Mouse (Mus musculus) G1E (cell line): ENCODE measurements around the gene Tbc1d10a.

Experiments used
- CTCF ChIP-seq: IDR thresholded peaks from 2 replicates; pipeline ENCODE4 v1.5.1; 2012; ENCODE audit warnings: low read depth, low read length, inconsistent platforms, mixed read lengths
- GATA1 ChIP-seq: IDR thresholded peaks from 2 replicates; pipeline ENCODE4 v1.6.1; 2012; ENCODE audit warnings: borderline replicate concordance, low read length, inconsistent platforms, mixed read lengths
- GATA2 ChIP-seq: IDR thresholded peaks from 2 replicates; pipeline ENCODE4 v1.6.1; 2012; ENCODE audit warnings: low read depth, low read length, inconsistent platforms, borderline replicate concordance
- POLR2AphosphoS5 ChIP-seq: IDR thresholded peaks from 2 replicates; pipeline ENCODE4 v1.6.1; 2012; ENCODE audit warnings: low read depth, low read length, inconsistent platforms; ENCODE audit not compliant: insufficient replicate concordance
- TAL1 ChIP-seq: conservative IDR thresholded peaks from 2 replicates; pipeline ENCODE4 v1.6.1; 2012; ENCODE audit warnings: low read depth, low read length, inconsistent platforms, mixed read lengths

DNA sequence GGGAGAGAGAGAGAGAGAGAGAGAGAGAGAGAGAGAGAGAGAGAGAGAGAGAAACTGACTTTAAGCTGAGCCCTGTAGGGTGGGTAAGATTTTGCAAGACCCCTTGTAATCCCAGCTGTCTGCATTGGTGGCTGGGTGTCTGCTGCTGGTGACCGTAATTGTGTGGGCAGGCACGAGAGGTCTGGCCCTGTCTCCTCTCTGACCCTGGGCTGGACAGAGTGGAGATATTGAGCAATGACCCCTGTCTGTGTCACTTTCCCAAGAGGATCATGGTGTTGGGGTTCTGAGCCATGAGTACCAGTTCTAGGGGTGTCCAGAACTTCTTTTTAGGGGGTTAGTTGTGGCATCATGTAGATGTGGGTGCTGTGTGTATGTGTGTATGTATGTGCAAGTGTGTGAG, 37.6 kb downstream of the Tbc1d10a start:
- TF ChIP-seq CTCF (no peak), GATA1 (no peak), GATA2 (no peak), POLR2AphosphoS5 (no peak), TAL1 (no peak)
